Mouse (Mus musculus) kidney, embryonic 16.5 days (tissue): ENCODE results near the gene Atp6v0a1. TPM values are rescaled to one million over a fixed set of nuclear protein-coding genes. Genes with fewer than 3 reads are reported as not detected.
A peak's percentile ranks its signal among the peaks of the same experiment; 100 is the strongest.

Experiments
- ATAC-seq: fragments of 200-750 bp; cut with Nextera tagmentation; 2 replicates; pipeline ENCODE4 v1.8.0; 2017; ENCODE audit warnings: moderate TSS enrichment; ENCODE audit not compliant: low FRiP score, low TSS enrichment
- H3K27ac ChIP-seq: fragments of 300-500 bp; sonication (generic); 2 replicates; pipeline ENCODE4 v1.5.1; 2014; ENCODE audit warnings: low read length
- H3K27me3 ChIP-seq: fragments of 300-500 bp; sonication (generic); 2 replicates; pipeline ENCODE4 v1.6.1; 2014; ENCODE audit warnings: low read length, control low read depth, mixed read lengths; ENCODE audit not compliant: insufficient read depth
- H3K36me3 ChIP-seq: fragments of 300-500 bp; sonication (generic); 2 replicates; pipeline ENCODE4 v1.6.1; 2014; ENCODE audit warnings: low read length, control low read depth, mixed read lengths; ENCODE audit not compliant: insufficient read depth
- H3K4me1 ChIP-seq: fragments of 300-500 bp; sonication (generic); 2 replicates; pipeline ENCODE4 v1.6.1; 2014; ENCODE audit warnings: low read length, control low read depth, mixed read lengths; ENCODE audit not compliant: insufficient read depth
- H3K4me2 ChIP-seq: fragments of 300-500 bp; sonication (generic); replicated peaks from 2 replicates; pipeline ENCODE4 v1.6.1; 2014; ENCODE audit warnings: low read depth, low read length
- H3K4me3 ChIP-seq: fragments of 300-500 bp; sonication (generic); 2 replicates; pipeline ENCODE4 v1.5.1; 2014; ENCODE audit warnings: mild to moderate bottlenecking, low read length
- H3K9ac ChIP-seq: fragments of 300-500 bp; sonication (generic); replicated peaks from 2 replicates; pipeline ENCODE4 v1.6.1; 2014; ENCODE audit warnings: low read length
- H3K9me3 ChIP-seq: fragments of 300-500 bp; sonication (generic); 2 replicates; pipeline ENCODE4 v1.6.1; 2016; ENCODE audit warnings: low read length, control low read depth
- WGBS: fragments of 180-500 bp; shearing (Covaris S2); extraction: QIAGEN DNeasy Blood & Tissue Kit; methylation state at CpG from one replicate; pipeline ENCODE4 v1.1.7; 2014; 5-methylcytosine and 5-hydroxymethylcytosine counted together
- polyA plus RNA-seq: library from polyadenylated mRNA; unstranded; fragments of >200 nt; fragmentation: Nextera tagmentation; extraction: Ambion mirVana; gene quantifications from 2 replicates; pipeline ENCODE4 v1.2.1, GENCODE M21; 2015

Atp6v0a1 gene
- polyA plus RNA-seq, 1 experiment from 2014 or later: 42.2 TPM

DNA sequence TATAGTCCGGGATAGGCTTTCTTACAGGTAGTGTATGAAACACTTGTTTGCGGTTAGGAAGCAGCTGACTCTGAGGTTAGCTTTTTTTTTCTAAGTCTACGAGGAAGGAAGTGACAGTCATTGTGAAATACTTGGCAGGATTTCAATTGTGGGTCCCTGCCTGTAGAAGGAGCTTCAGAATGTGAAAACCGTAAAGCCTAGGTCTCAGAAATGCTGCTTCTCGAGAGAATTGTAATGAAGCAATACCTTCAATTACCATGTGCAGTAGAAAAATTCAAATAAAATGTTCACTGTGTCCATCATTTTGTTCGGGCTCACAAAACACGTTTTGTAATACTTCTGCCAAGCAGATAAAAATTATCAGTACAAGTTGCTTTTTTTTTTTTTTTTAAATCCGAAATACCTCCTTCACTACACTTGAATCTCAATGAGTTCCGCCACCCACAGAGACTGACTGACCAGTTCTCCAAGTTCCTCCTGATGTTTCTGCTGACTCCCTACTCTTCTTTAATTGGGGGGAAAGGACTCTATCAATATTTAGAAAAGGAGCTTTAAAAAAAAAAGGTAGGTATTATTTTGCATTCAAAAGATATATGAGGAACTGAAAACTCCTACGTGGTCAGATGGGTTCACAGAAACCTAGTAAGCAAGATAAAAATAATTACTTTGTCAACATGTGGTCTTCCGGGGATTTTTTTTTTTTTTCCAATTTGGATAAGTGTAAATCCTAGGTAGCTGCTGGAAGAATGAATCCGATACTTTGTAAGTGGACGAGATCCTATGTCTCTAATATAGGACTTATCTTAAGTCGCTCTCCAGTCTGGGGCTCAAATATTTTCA lies 826 bp upstream of the Atp6v0a1 start:
- Histone ChIP-seq H3K4me2 (peak overlapping the region; percentile 75), H3K4me1 (peaks cover 15% of the 10 kb centered on the region), H3K27me3 (0 out of 2 replicates have a peak, but pooled peaks cover 3% of the 10 kb centered on the region), H3K27ac (peak overlapping the region; percentile 89), H3K9me3 (no peaks in the 10 kb centered on the region), H3K9ac (peak overlapping the region; percentile 88), H3K4me3 (peak overlapping the region; percentile 66), H3K36me3 (peaks cover 4% of the 10 kb centered on the region)
- ATAC-seq: no peak
- WGBS: 45% methylated on average over 14 of the region's 14 CpGs

- peak overlapping the region; percentile 89 for H3K27ac ChIP-seq
- H3K36me3 ChIP-seq: peaks cover 11% of the 10 kb centered on the region
- H3K4me2 ChIP-seq: peak overlapping the region; percentile 75
- H3K4me1 ChIP-seq: peaks cover 15% of the 10 kb centered on the region
- ATAC-seq: no peak
- no peaks in the 10 kb centered on the region for H3K9me3 ChIP-seq
- 0 out of 2 replicates have a peak, but pooled peaks cover 3% of the 10 kb centered on the region for H3K27me3 ChIP-seq
- peak overlapping the region; percentile 88 for H3K9ac ChIP-seq
- peak overlapping the region; percentile 66 for H3K4me3 ChIP-seq
- 8% methylated on average over 29 of the region's 29 CpGs for WGBS
Observed at GRCm38 (mm10) chr11:101009888-101010784, 884 bp downstream of the Atp6v0a1 start.

- Histone ChIP-seq H3K27me3 (no peaks in the 10 kb centered on the region), H3K36me3 (peaks cover 11% of the 10 kb centered on the region), H3K4me3 (no peak overlapping the region), H3K4me1 (peaks cover 15% of the 10 kb centered on the region), H3K9me3 (no peaks in the 10 kb centered on the region), H3K4me2 (no peak overlapping the region), H3K9ac (no peak overlapping the region), H3K27ac (no peak overlapping the region)
- 87% methylated on average over 6 of the region's 6 CpGs for WGBS
- ATAC-seq: no peak
Observed at GRCm38 (mm10) chr11:101011641-101012040, 2.4 kb downstream of the Atp6v0a1 start.

DNA sequence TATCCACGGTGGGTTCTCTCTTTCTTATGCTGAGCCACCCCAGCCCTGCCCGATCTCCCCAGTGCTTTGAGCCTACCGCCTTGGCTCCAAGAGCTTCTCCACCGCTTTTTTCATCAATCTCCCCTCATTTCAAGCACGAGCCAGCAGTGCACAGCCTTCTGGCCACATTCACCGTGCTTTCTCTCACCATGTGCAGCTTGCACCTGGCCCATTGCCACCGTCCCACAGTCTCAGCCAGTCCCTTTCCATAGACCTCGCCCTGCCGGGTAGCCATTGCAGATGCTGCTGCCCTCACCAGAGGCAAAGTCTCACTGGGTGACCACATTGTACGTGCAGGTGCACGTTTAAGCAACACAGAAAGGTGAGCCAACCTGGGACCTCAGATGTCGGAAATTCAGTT lies 14.1 kb downstream of the Atp6v0a1 start:
- Histone ChIP-seq H3K4me2 (no peak overlapping the region), H3K27me3 (no peaks in the 10 kb centered on the region), H3K4me1 (no peaks in the 10 kb centered on the region), H3K9ac (no peak overlapping the region), H3K27ac (no peak overlapping the region), H3K4me3 (no peak overlapping the region), H3K36me3 (peaks cover 17% of the 10 kb centered on the region), H3K9me3 (no peaks in the 10 kb centered on the region)
- no peak for ATAC-seq
- 89% methylated on average over 12 of the region's 12 CpGs for WGBS

GRCm38 (mm10) chr11:101024001-101024400 lies 14.7 kb downstream of the Atp6v0a1 start:
- ATAC-seq: no peak
- no peak overlapping the region for H3K9ac ChIP-seq
- H3K27ac ChIP-seq: no peak overlapping the region
- H3K4me2 ChIP-seq: no peak overlapping the region
- H3K9me3 ChIP-seq: no peaks in the 10 kb centered on the region
- H3K36me3 ChIP-seq: peaks cover 16% of the 10 kb centered on the region; the same call in 1 of the 2 replicates
- no peaks in the 10 kb centered on the region for H3K4me1 ChIP-seq
- no peak overlapping the region for H3K4me3 ChIP-seq
- no peaks in the 10 kb centered on the region for H3K27me3 ChIP-seq
- 92% methylated on average over 4 of the region's 4 CpGs for WGBS

- no peak overlapping the region for H3K4me2 ChIP-seq
- H3K27me3 ChIP-seq: no peaks in the 10 kb centered on the region
- no peak overlapping the region for H3K27ac ChIP-seq
- ATAC-seq: no peak
- 90% methylated on average over 11 of the region's 11 CpGs for WGBS
- no peaks in the 10 kb centered on the region for H3K4me1 ChIP-seq
- H3K36me3 ChIP-seq: peaks cover 29% of the 10 kb centered on the region; the same call in 1 of the 2 replicates
- no peak overlapping the region for H3K9ac ChIP-seq
- H3K9me3 ChIP-seq: no peaks in the 10 kb centered on the region
- no peak overlapping the region for H3K4me3 ChIP-seq
Observed at GRCm38 (mm10) chr11:101027121-101027520, 17.9 kb downstream of the Atp6v0a1 start.

DNA sequence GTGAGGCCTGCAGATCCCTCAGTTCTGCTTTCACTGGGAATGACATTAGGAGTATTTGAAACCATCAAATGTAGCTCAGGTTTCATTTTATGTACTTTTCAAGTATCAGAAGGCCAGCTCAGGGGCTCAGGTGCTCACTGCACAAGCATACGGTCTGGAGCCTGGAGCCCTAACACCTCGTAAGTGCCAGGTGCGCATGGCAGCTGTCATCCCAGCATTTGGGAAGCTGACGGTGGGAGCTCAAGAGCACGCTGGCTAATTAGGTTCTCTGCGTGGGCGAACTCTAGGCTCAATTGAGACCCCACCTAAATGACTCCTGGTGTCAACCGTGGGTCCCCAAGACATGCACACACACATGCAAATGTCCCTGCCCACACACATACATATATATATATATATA lies 20.1 kb downstream of the Atp6v0a1 start:
- Histone ChIP-seq H3K9ac (no peak overlapping the region), H3K4me1 (no peaks in the 10 kb centered on the region), H3K9me3 (no peaks in the 10 kb centered on the region), H3K36me3 (peaks cover 29% of the 10 kb centered on the region; the same call in 1 of the 2 replicates), H3K27ac (no peak overlapping the region), H3K4me2 (no peak overlapping the region), H3K4me3 (no peak overlapping the region), H3K27me3 (no peaks in the 10 kb centered on the region)
- no peak for ATAC-seq
- WGBS: 87% methylated on average over 8 of the region's 8 CpGs

- H3K4me2 ChIP-seq: no peak overlapping the region
- H3K27me3 ChIP-seq: no peaks in the 10 kb centered on the region
- 0 out of 2 replicates have a peak overlapping the region, but pooled peaks have one; percentile 12 for H3K27ac ChIP-seq
- H3K4me3 ChIP-seq: no peak overlapping the region
- peaks cover 5% of the 10 kb centered on the region; the same call in 1 of the 2 replicates for H3K4me1 ChIP-seq
- H3K9ac ChIP-seq: no peak overlapping the region
- H3K36me3 ChIP-seq: peaks cover 26% of the 10 kb centered on the region; the same call in 1 of the 2 replicates
- no peaks in the 10 kb centered on the region for H3K9me3 ChIP-seq
- WGBS: 78% methylated on average over 10 of the region's 10 CpGs
- no peak for ATAC-seq
Observed at GRCm38 (mm10) chr11:101030136-101030807, 21.0 kb downstream of the Atp6v0a1 start.

DNA sequence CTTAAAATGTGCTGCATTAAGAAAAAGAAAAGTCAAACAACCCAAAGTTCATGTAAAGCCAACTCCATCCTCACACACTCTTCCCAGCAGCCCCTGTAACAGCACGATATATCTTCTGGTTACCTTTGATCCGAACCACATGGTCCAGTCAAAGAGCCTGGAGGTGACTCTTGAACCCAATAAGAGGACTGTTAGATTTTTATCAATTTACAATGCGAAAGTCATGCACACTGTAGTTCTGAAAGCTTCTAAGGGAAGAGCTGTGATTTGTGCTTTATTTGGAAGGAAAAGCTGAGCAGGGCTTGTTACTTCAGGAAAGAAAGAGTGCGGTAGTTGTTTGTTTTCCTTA lies 21.5 kb downstream of the Atp6v0a1 start:
- no peaks in the 10 kb centered on the region for H3K27me3 ChIP-seq
- no peak overlapping the region for H3K27ac ChIP-seq
- no peak overlapping the region for H3K9ac ChIP-seq
- H3K9me3 ChIP-seq: no peaks in the 10 kb centered on the region
- H3K36me3 ChIP-seq: peaks cover 26% of the 10 kb centered on the region; the same call in 1 of the 2 replicates
- no peak overlapping the region for H3K4me2 ChIP-seq
- H3K4me1 ChIP-seq: peaks cover 6% of the 10 kb centered on the region; the same call in 1 of the 2 replicates
- no peak for ATAC-seq
- WGBS: 87% methylated on average over 4 of the region's 4 CpGs
- H3K4me3 ChIP-seq: no peak overlapping the region
